Mouse (Mus musculus) naive thymus-derived CD4-positive, alpha-beta T cell, adult 2 months (primary cell): ENCODE data around the gene Mta1.

ENCODE experiments used
- DNase-seq: peaks from one replicate; pipeline ENCODE4 v3.0.0-alpha.2; 2011; ENCODE audit warnings: low read depth

The Mta1 gene

DNA sequence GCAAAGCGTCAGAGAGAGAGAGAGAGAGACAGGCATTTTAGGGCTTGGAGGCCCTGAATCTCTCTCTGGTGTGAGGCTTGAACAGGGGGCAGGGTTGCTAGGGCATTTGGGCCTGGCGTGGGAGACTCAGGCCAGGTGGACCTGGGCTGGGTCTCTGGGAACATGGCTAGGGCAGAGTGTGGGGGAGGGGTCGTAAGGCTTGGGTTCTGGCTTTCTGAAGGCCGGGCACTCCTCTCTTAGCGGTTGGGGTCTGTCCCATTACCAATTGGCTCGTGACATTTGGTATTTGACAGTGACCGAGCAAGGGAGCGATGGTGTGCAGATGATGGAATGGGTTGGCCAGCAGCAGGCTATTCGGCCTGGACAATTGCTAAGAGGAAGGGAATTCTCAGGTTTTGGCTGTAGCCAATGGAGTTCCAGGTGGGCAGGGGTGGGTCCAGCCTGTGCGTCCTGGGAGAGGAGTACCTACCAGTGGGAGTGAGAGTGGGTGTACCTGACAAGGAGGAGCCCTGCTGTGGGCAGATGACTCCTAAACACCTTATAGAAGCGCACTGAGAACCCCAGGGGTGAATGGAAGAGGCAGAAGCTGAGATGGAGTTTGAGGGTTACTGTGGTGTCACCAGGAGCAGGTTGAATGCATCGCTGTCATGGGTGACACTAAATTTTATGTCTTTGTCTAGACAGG, 88.4 kb downstream of the Mta1 start:
- DNase-seq, result no peak
